Mouse (Mus musculus) lung, postnatal 0 days (tissue): ENCODE results near the gene Hs6st1. TPM values are rescaled to one million over a fixed set of nuclear protein-coding genes. Genes with fewer than 3 reads are reported as not detected.
A peak's percentile ranks its signal among the peaks of the same experiment; 100 is the strongest.

Experiments used
- ATAC-seq: fragments of 200-750 bp; cut with Nextera tagmentation; 2 replicates; pipeline ENCODE4 v1.8.0; 2017; ENCODE audit warnings: moderate library complexity
- DNase-seq: peaks from one replicate; pipeline ENCODE4 v3.0.0-alpha.2; 2016; ENCODE audit warnings: low spot score
- H3K27ac ChIP-seq: fragments of 300-500 bp; sonication (generic); 2 replicates; pipeline ENCODE4 v1.5.1; 2014; ENCODE audit warnings: antibody characterized with exemption, mild to moderate bottlenecking, low read length, mixed read lengths
- H3K27me3 ChIP-seq: fragments of 300-500 bp; sonication (generic); replicated peaks from 2 replicates; pipeline ENCODE4 v1.6.1; 2014; ENCODE audit warnings: low read length, mixed read lengths; ENCODE audit not compliant: insufficient read depth
- H3K36me3 ChIP-seq: fragments of 300-500 bp; sonication (generic); 2 replicates; pipeline ENCODE4 v1.6.1; 2014; ENCODE audit warnings: low read length, mixed read lengths; ENCODE audit not compliant: insufficient read depth
- H3K4me1 ChIP-seq: fragments of 300-500 bp; sonication (generic); 2 replicates; pipeline ENCODE4 v1.6.1; 2014; ENCODE audit warnings: antibody characterized with exemption, low read depth, low read length, mixed read lengths; ENCODE audit not compliant: insufficient read depth
- H3K4me2 ChIP-seq: fragments of 300-500 bp; sonication (generic); replicated peaks from 2 replicates; pipeline ENCODE4 v1.6.1; 2014; ENCODE audit warnings: low read depth, mild to moderate bottlenecking, low read length, moderate library complexity, mixed read lengths
- H3K4me3 ChIP-seq: fragments of 300-500 bp; sonication (generic); 2 replicates; pipeline ENCODE4 v1.5.1; 2014; ENCODE audit warnings: low read depth, low read length
- H3K9ac ChIP-seq: fragments of 300-500 bp; sonication (generic); replicated peaks from 2 replicates; pipeline ENCODE4 v1.6.1; 2014; ENCODE audit warnings: low read depth, mild to moderate bottlenecking
- H3K9me3 ChIP-seq: fragments of 300-500 bp; sonication (generic); 2 replicates; pipeline ENCODE4 v1.6.1; 2016; ENCODE audit warnings: low read length, mixed read lengths
- CTCF ChIP-seq: IDR thresholded peaks from 2 replicates; pipeline ENCODE4 v1.5.1; 2016; ENCODE audit warnings: antibody characterized with exemption, mild to moderate bottlenecking
- EP300 ChIP-seq: IDR thresholded peaks from 2 replicates; pipeline ENCODE4 v1.6.1; 2016; ENCODE audit warnings: antibody characterized with exemption, mild to moderate bottlenecking, control low read depth
- WGBS: fragments of 180-500 bp; shearing (Covaris S2); extraction: QIAGEN DNeasy Blood & Tissue Kit; methylation state at CpG from one replicate; pipeline ENCODE4 v1.1.7; 2014; 5-methylcytosine and 5-hydroxymethylcytosine counted together
- polyA plus RNA-seq: library from polyadenylated mRNA; unstranded; fragments of >200 nt; fragmentation: Nextera tagmentation; extraction: Ambion mirVana; gene quantifications from 2 replicates; pipeline ENCODE4 v1.2.1, GENCODE M21; 2015

Gene Hs6st1
- polyA plus RNA-seq, 1 experiment from 2014 or later, result 4.9 TPM

GRCm38 (mm10) chr1:36078250-36078649 lies 10.1 kb downstream of the Hs6st1 start:
- no peak for DNase-seq
- Histone ChIP-seq H3K36me3 (no peaks in the 10 kb centered on the region), H3K27ac (no peak overlapping the region), H3K4me2 (no peak overlapping the region), H3K9ac (no peak overlapping the region), H3K9me3 (no peaks in the 10 kb centered on the region), H3K27me3 (no peaks in the 10 kb centered on the region), H3K4me1 (peaks cover 5% of the 10 kb centered on the region), H3K4me3 (no peak overlapping the region)
- 84% methylated on average over 1 of the region's 1 CpGs for WGBS
- TF ChIP-seq EP300 (no peak), CTCF (no peak)
- ATAC-seq, result no peak

DNA sequence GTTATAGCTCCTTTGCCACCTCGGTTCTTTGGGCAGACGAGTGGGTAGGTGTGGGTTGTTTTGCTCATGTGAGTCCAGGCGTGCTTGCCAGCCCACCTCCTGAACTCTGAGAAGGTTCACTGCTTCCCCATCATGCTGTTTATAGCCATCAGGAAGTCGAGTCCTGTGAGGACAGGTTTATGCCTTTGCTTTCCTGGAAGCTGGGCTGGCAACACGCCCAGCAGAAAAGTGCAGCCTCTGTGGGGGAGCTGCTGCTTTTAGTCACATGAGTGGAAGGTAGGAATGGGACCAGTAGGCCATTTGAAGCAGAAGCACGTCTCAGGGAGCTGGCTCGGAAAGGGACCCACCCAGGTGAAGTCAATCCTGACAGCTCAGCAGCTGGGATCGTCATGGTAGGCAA lies 11.5 kb downstream of the Hs6st1 start:
- Histone ChIP-seq H3K27ac (no peak overlapping the region; the same call in 1 of the 2 replicates), H3K4me3 (no peak overlapping the region), H3K4me2 (no peak overlapping the region), H3K9ac (no peak overlapping the region), H3K9me3 (no peaks in the 10 kb centered on the region), H3K4me1 (peaks cover 5% of the 10 kb centered on the region), H3K36me3 (no peaks in the 10 kb centered on the region), H3K27me3 (no peaks in the 10 kb centered on the region)
- ATAC-seq, result peak; percentile 40
- 33% methylated on average over 8 of the region's 8 CpGs for WGBS
- TF ChIP-seq EP300, result no peak
- TF ChIP-seq CTCF, result no peak
- peak; percentile 47 for DNase-seq

DNA sequence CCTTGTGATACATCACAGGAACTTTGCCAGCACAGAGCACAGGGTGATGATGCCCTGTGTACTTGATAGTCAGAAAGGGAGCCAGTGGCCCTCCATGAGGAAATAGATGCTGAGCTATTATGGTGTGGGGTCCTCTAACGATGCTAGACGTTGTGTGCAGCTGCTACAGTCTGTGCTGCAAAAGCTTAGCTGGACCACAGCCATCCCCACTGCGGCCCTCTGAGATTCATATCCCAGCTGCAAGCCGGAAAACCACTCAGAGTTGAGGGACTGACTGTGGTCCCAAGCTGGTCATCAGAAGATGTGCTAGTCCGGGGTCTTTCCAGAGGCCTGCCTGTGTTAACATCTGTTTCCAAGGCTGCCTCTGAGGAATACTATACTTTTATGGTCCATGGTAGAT lies 12.8 kb downstream of the Hs6st1 start:
- no peaks in the 10 kb centered on the region for H3K27me3 ChIP-seq
- ATAC-seq (no peak), DNase-seq (no peak)
- peaks cover 5% of the 10 kb centered on the region for H3K4me1 ChIP-seq
- WGBS, result 83% methylated on average over 5 of the region's 5 CpGs
- TF ChIP-seq CTCF, result no peak
- TF ChIP-seq EP300, result no peak
- no peaks in the 10 kb centered on the region for H3K9me3 ChIP-seq
- no peak overlapping the region for H3K4me3 ChIP-seq
- no peak overlapping the region for H3K4me2 ChIP-seq
- no peak overlapping the region for H3K9ac ChIP-seq
- H3K36me3 ChIP-seq, result no peaks in the 10 kb centered on the region
- H3K27ac ChIP-seq, result no peak overlapping the region

DNA sequence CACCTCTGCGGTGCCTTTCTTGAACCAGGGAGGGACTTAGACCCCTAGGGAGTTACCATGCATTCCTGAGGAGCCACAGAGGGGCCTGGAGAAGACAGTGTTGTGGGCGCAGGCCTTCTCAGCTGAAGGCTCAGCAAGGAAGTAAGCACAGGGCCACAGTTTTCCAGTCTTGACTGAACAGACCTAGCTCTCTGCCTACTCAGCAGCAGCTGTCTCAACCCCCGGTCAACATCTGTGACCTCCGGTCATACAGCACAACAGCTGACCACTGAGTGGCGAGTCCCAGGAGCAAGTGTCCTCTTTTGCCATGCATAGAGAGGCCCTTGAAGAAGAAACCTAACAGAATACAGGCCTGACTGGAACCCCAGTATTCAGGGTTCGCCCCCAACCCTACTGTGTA lies 14.0 kb downstream of the Hs6st1 start:
- Histone ChIP-seq H3K27ac (no peak overlapping the region), H3K36me3 (no peaks in the 10 kb centered on the region), H3K4me2 (no peak overlapping the region), H3K9me3 (no peaks in the 10 kb centered on the region), H3K9ac (no peak overlapping the region), H3K4me1 (peaks cover 5% of the 10 kb centered on the region), H3K4me3 (no peak overlapping the region), H3K27me3 (no peaks in the 10 kb centered on the region)
- no peak for DNase-seq
- TF ChIP-seq EP300 (no peak), CTCF (no peak)
- WGBS, result 80% methylated on average over 6 of the region's 6 CpGs
- peak; percentile 23 for ATAC-seq

DNA sequence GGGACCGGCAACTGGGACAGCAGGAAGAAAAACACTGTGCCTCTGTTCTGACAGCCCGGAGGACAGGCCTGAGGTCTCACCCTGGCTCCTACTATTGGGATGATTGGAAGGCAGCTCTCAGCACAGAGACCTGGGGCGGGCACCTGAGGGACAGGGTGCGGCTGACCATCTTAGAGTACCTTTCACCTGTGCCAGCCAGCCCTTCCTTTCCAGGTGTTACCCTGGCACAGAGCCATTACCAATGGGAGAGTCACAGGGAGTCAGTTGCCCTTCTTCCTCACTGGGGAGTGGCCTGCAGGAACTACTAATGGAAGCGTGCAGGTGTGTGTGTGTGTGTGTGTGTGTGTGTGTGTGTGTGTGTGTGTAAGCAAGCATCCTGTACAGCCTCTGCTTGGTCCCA lies 15.4 kb downstream of the Hs6st1 start:
- Histone ChIP-seq H3K36me3 (no peaks in the 10 kb centered on the region), H3K4me2 (no peak overlapping the region), H3K9ac (no peak overlapping the region), H3K27me3 (no peaks in the 10 kb centered on the region), H3K4me1 (peaks cover 3% of the 10 kb centered on the region; the same call in 1 of the 2 replicates), H3K4me3 (no peak overlapping the region), H3K27ac (no peak overlapping the region), H3K9me3 (no peaks in the 10 kb centered on the region)
- 67% methylated on average over 5 of the region's 5 CpGs for WGBS
- peak; percentile 75 for DNase-seq
- no peak for TF ChIP-seq EP300
- TF ChIP-seq CTCF, result no peak
- ATAC-seq, result peak; percentile 51

DNA sequence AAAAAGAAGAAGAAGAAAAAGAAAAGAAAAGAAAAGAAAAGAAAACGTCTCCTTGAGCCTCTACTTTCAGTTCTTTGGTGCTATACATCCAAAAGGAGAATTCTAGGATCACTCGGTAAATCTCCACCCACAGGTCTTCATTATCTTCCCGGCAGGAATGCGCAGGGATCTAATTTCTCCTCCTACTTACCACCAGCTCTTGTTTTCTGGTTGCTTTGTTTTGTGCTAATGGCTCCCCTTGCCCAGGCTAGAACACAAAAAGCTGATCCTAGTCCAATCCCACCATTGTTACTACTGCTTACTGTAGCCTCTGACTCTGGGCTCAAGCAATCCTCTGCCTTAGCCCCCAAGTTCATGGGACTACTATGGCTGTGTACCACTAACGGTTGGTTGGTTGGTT lies 16.9 kb downstream of the Hs6st1 start:
- DNase-seq, result no peak
- Histone ChIP-seq H3K36me3 (no peaks in the 10 kb centered on the region), H3K4me1 (peaks cover 14% of the 10 kb centered on the region), H3K4me2 (no peak overlapping the region), H3K27ac (no peak overlapping the region), H3K4me3 (no peak overlapping the region), H3K27me3 (no peaks in the 10 kb centered on the region), H3K9me3 (no peaks in the 10 kb centered on the region), H3K9ac (no peak overlapping the region)
- TF ChIP-seq CTCF (no peak), EP300 (no peak)
- ATAC-seq, result no peak
- WGBS, result 98% methylated on average over 5 of the region's 5 CpGs

DNA sequence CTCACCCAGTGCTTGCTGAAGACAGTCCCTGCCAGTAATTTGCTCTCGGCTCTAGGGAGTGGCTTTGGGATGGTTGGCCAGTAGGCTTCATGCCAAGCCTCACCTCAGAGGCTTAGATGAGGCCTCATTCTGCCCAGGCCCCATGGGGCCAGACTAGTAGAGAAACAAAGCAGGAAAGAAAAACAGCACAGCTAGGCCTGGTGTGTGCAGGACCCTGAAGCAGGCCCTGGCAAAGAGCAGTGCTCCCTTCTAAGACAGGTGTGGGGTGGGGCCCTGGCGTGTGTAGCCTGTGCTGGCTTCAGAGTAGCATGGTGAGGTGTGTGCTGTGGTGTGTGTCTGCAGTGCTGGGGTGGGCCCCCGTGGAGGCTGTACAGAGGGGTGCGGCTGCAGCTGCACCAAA lies 20.2 kb downstream of the Hs6st1 start:
- Histone ChIP-seq H3K9ac (no peak overlapping the region), H3K9me3 (no peaks in the 10 kb centered on the region), H3K4me3 (no peak overlapping the region), H3K27me3 (no peaks in the 10 kb centered on the region), H3K27ac (no peak overlapping the region), H3K4me2 (no peak overlapping the region), H3K36me3 (no peaks in the 10 kb centered on the region), H3K4me1 (peaks cover 17% of the 10 kb centered on the region)
- TF ChIP-seq EP300, result no peak
- no peak for TF ChIP-seq CTCF
- DNase-seq (no peak), ATAC-seq (no peak)
- WGBS, result 56% methylated on average over 4 of the region's 4 CpGs
